Mouse (Mus musculus) megakaryocyte progenitor cell, adult 5-6 weeks (primary cell): ENCODE data around the gene D8Ertd738e. TPM values are rescaled to one million over a fixed set of nuclear protein-coding genes. Genes with fewer than 3 reads are reported as not detected.

ENCODE experiments used
- ATAC-seq: replicated peaks from 2 replicates; pipeline ENCODE4 v1.8.0; 2016; ENCODE audit warnings: mild to moderate bottlenecking, moderate TSS enrichment, inconsistent platforms; ENCODE audit not compliant: poor library complexity
- total RNA-seq, 2 experiments: library from RNA; stranded (forward) in 1 of 2; stranded (reverse) in 1 of 2; fragments of 157-497, 149-512 nt in 1 of 2; fragments of 200-1000 nt in 1 of 2; gene quantifications; 2 replicates each; pipeline versions ENCODE4 v1.2.3 to v1.2.4; 2015 to 2017

D8Ertd738e gene
- total RNA-seq, 2 experiments from 2014 or later, result 107 to 121 TPM

DNA sequence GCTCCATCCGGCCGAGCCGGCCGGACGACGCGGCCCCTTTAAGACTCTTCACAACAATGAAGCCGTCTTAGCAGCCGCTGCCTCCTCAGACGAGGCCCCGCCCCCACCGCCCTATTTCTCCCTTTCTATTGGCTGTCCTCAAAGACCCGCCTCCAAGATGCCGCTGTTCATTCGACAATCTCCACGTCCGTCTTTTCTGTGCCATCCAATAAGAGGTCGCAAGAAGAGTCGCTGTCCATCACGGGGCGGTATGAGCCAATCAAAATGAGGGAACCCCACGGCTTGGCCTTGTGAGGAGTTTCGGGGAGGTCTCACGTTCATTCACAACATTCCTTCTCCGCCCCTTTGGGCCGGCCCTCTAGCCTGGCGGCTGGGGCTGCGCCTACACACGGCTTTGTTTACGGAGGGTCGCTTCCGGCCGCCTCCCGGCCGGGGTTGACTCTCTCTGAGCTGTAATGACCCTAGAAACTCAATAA, 12.5 kb downstream of the D8Ertd738e start, which contains the start of gene Zswim4:
Gene Zswim4, minus strand, starts transcription at position 58 of the 476 bp plus-strand sequence.
- ATAC-seq, result peak; percentile 95

DNA sequence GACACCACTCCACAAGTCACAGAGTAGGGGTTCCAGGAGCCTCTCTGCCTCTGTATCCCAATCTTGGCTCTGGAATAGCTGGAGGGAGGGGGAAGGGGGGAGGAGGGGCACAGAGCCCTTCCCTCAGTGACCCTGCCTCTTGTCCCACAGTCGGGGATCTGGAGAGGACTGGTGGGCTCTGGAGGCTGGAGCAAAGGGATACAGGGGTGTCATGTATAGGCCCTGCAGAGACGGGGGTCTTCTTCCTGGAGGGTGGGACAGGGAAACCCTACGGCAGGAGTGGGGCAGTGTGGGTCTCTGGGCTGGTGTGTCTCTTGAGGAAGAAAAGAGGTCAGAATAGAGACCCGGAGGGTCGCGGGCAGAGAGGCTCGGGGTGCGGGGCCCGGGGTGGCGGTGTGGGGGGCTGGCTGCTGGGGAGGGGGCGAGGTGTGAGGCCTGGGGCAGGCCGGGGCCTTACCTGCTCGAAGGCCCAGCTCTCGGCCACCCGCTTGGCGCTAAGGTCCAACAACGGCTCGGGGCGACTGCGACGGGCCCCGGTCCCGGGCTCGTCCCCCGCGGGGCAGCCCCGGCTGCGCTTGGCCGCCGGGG, 13.0 kb downstream of the D8Ertd738e start:
- ATAC-seq, result no peak

DNA sequence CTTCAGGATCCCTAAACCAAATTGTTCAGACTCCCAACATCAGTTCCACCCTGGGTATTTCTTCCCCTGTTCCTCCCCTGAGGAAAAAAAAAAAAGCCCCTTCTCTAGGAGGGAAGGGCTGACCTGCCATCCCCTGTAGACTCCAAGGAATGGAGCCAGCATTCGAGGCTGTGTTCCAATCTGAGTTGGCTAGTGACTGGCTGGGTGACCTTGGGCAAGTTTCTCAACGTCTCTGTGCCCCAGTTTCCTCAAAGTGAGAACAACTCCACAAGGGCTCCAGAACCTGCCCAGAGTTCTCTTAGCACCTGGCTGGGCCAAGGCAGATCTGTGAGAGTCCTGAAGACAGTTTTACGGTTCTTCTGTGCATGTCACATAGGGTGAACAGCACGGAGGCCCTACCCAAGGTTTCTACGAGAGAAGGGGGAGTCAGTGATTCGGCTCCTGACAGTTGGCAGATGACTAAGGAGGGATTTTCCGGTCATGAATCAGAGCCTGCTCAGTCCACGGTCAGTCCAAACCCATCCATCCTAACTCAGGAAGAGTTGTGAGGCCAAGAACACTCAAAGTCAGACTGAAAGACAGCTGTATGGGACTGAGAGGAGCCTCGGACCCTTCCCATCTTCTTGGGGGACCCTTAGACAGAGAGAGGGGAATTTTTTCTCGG, 13.6 kb downstream of the D8Ertd738e start:
- no peak for ATAC-seq

DNA sequence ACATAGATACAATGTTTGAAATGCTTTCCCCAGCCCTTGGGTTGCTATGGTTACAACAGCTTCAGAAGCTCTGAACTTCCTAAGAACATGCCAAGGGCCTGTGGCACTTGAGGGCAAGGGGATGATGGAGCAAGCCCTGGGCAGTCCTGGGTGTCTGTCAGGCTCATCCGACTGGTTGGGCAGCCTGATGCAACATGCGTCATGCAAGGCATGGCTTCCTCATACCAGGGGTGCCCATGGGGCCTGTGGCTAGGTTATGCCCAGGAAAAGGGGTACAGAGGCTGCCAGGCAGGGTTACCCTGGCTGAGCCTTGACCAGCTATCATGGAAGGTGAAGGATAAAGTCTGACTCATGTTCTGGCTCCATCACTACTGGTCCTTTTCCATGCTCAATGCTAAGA, 16.5 kb downstream of the D8Ertd738e start:
- ATAC-seq, result no peak

DNA sequence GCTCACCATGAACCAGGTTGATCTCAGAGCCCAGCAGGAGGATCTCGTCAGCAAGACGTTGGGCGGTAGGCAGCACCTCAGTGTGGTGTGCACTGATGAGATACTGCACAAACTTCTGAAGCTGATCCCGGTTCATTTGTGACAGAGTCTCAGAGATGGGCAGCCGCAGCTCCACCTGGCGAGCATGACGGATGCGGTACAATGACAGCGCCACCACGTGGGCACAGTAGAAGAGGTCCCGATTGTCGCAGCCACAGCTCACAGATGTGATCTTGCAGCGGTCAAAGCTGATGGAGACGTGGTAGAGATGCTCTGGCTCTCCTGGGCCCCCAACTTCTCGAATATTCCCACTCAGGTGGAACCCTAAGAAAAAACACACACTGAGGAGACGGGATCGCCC, 18.8 kb downstream of the D8Ertd738e start:
- ATAC-seq, result peak; percentile 49; the same call in 1 of the 2 replicates

DNA sequence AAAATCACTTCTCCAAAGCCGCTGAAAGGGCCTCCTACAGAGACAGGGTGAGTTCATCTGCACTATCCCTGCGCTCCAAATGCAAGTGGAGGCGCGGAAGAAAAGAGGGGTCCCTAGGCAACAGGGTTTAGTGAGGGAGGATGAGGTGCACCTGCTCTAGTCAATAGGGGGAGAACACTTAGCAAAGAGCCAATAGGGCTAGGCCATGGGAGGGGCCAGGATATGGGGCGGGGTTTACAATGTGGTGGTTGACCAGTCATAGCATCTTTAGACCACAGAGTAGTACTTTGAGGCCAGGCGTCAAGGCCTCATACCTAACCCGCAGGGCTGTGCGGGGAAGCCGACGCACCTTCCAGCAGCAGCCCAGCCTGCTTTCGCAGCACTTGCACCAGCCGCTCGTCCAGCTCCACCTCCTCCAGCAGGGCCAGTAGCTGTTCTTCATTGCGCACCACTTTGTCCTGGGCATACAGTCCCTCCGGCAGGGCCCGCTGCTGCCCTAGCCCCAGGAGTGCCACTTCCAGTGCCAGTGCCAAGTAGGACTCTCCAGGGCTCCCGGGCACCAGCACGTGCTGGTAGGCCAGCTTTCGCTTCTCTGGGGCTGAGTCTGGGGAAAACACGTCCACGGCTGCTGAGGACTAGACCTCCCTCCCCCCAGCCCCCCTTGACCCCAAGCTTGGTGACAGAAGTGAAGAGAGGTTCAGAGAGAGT, 26.0 kb downstream of the D8Ertd738e start:
- ATAC-seq, result no peak; the same call in 1 of the 2 replicates

DNA sequence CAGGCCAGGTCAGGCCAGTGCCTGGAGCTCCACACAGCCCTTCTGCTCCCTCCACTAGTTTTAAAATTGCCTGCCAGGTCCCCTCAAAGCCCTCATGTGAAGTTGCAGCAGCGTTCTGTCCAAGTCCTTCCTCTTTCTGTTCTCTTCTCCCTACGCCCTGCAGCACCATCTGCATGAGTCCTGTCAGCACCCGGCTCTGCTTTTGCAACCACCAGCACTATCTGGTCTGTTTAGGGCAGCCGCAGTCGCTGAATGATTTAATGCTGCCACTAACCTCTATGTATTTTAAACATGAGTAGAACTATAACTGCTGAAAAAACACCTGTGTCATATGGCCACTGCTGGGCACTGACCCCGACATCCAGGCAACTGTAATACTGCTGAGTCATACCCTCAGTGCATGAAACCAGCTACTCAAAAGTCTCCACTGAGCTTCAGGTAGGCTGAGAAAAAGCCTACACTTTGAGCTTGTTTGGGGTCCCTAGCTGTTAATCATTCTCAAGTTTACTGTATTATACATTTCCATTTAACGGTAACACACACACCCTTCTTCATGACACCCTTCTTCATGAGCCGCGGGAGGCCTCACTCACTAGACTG, 26.9 kb downstream of the D8Ertd738e start:
- ATAC-seq, result peak; percentile 84

DNA sequence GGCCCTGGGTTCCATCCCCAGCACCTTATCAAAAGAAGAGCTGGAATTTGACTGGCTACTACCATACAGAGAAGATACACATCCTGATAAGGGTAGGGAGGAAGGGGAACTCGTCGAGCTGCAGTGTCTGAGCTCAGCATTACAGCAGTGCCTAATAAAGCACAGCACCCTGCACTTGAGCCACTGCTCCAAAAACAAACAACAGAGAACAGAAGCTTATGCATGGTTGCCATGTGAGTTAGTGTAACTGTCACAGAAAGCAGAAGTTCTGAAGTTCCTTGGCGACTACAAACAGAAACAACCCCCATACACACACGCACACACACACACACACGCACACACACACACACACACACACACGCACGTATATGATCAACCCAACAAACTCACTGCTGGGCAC, 29.4 kb downstream of the D8Ertd738e start:
- peak; percentile 58 for ATAC-seq

DNA sequence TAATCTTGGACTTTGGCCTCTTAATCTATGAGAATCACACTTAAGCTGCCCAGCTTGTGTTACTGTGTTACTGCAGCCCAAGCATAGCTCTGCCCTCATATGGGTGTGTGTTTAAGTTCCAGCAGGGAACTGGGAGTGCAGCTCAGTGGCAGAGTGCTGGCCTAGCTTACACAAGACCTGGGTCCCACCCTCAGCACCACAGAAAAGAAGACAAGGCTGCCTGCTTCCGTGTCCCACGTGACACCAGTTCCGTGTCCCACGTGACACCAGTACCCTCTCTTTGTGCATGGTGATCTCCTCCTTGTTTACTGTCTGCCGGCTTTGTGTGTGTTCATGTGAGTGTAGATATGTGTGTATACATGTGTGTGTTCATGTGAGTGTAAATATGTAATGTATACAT, 31.4 kb downstream of the D8Ertd738e start:
- ATAC-seq, result no peak

DNA sequence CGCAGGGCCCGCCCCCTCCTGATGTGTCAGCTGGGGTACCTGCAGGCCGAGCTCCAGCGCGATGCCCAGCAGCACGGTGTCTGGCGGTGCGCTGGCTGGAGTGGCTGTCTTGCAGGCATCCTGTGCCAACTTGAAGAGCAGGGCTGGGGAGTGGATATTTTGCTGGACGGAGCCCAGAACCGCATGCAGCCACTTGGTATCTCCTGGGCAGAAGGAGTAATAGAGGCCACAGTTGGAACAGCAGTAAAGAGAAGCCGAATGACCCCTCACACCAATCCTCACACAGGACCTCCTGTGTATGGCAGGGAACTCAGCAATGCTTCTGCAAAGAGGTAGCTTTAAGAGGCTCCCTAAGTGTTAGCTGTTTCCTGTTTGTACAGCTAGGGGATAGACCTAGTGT, 32.3 kb downstream of the D8Ertd738e start:
- ATAC-seq, result no peak

DNA sequence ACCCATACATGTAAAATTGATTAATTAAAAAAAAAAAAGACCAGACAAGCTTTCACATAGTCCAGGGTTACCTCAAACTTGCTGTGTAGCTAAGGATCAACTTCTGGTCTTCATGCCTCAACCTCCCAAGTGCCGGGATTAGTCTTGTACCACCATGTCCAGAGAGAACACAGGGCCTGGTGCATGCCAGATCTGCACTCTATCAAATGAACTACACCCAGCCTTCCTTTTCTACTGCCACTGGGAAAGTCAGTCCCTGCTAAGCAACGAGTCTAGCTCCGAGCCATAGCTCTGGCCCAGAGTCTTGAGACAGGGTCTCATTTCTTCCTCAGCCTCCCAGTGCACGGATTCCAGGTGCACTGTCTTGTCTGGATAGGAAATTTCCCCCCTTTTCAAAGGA, 36.2 kb downstream of the D8Ertd738e start:
- ATAC-seq, result no peak

DNA sequence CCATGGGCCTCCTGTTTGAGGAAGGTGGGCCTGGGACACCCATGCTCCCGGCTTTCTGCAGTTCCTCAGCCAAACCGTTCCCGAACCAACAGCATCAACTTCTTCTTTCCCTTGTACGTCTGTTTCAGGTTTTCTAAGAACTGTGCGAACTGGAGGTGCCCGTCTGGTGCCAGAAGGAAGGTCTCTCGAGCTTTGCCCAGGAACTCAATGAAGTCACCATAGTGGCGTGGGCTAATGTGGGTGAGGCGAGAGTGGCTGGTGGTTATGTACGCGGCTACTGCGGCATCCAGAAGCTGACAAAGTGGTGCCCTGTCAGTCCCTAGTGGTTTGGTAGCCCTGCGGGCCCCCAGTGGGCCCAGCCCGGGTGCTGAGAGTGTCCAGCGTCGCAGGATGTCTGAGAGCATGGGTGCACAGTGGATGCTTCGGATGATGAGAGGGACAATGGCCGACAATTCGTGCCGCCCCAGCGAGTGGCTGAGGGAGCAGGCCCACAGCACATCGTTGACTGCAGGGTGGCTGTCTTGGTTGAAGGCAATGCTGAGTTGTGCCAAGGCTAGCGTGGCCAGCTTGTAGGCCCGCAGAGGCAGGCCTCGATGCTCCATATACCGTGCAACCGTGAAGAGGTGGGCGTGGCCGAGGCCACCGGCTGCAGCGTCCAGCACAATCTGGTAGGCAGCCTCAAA, 37.5 kb downstream of the D8Ertd738e start:
- ATAC-seq, result no peak

DNA sequence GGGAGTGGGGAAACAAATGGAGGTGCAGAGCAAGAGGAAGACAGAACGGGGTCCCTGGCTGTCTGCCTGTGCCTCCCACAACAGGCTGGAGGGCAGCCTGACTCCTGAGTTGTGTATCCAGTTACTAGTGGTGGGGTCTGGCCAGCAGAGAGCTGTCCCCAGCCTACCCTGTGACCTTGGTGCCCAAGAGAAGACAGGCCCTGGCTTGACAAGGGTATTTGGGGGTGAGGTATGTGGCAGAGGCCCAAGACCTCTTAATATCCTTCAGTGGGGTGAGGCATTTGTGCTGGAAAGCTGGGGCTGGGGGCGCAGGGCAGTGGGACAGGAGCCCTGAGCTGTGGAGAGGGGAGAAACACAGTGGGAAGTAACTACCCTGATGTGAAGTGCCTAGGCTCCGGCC, 38.3 kb downstream of the D8Ertd738e start:
- no peak for ATAC-seq

DNA sequence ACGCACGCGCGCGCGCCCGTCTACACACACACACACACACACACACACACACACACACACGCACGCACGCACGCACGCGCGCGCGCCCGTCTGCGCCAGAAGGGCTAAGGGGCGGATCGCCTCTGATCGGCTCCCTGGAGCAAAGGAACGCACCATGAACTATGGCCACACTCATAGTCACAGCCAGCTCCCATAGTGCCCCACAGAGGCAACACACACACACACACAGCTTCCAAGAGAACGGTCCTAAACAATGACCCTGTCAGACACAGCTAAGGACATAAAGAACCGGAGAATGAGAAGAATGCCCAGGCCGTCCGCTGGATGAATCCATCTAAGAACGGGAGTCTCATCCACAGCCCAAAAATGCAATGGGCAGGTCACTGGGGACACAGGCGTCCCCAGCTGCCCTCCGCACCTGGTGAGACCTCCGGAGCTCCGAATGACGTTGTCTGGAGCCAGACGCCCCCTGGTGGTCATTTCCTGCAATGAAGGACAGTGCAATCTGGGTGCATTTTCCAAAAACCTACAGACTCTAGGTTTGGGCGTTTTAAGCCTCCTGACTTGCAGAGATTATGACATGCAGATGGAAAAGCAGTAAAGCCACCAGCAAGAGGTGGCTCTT, 39.2 kb downstream of the D8Ertd738e start:
- ATAC-seq, result peak; percentile 61

DNA sequence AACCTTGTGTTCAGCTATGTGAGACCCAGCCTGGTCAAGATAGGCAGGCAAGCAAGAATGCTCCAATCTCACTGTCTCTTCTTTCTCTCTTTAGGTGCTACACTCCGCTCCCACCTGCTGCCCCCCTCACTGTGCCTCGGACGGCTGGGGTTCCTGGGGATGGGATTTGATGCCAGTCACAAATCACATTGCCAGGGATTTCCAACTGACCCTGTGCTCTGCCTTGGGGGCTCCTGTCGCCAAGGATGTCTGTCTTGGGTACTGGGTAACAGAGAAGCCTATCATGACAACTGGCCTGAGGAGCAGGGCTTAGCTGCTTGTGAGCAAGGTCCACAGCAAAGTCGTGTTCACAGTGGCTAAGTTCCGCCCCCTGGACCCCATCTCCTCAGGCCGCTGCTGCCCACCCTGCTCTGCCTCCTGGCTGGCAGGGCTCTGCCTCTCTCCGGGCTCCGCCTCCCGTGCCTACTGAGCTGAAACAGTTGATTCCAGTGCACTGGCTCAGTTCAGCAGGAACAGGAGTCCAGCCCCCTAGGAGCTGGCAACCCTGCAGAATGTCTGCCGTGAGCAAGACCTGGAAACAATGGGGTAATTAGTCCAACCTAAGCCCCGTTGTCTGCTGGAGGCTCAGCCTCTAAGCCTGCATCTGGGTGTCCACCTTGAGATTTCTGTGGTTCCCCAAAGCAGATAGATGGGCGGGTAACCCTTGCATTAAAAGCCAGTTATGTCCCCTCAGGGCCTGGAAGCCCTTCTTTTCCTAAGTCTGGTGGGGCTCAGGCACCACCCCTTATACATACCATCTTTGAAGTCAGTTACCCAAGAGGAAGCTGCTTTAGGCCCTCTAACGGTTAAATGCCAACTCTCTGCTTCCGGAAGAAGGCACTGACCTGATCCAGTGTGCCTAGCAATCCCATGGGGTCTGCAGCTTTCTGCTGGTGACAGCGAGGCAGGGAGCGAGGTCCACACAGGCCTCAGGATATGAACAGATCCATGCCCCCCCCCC, 40.8 kb downstream of the D8Ertd738e start:
- peak; percentile 35 for ATAC-seq

DNA sequence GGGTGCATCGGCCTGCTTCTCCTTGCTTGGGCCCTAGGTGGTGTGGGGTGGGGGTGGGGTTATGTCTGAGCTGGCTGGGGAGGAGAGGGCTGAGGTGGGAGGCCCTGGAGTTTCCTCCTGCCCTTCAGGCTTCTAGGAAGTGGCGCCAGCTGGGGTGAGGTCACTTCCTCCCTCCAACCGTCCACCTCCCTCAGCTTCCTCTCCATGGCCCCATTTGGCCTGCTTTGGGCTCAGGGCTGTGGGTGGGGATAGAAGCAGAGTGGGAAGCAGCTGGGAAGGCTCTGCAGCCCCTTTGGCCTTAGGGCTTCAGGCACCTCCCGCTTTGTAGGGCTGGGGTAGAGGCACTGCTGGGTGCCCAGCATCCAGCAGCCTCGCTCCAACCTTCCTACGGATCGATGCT, 41.7 kb downstream of the D8Ertd738e start:
- peak; percentile 61 for ATAC-seq

DNA sequence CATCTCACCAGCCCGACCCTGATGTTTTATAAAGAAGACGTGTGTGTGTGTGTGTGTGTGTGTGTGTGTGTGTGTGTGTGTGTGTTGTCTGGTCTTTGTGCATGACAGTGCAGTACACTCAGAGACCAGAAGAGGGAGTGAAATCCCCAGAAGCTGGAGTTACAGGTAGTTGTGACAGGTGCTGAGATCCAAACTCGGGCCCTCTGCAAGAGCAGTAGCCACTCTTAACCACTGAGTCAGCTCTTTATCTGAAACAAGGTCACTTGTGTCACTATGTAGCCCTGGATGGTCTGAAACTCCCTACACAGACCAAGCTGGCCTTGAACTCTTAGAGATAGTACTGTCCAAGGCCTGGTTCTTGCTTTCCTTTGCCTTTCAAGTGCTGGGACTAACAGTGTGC, 42.9 kb downstream of the D8Ertd738e start:
- ATAC-seq, result no peak

DNA sequence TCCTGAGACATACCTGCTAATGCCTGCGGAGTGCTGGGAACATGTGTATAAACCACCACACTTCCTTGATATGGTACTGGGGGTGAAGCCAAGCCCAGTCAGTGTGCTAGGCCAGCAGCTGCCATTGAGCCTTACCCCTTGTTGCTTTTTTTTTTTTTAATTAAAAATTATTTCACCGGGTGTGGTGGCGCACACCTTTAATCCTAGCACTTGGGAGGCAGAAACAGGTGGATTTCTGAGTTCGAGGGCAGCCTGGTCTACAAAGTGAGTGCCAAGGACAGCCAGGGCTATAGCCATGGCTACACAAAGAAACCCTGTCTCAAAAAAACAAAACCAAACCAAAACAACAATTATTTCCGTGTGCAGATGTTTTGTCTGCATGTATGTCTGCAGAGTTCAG, 44.4 kb downstream of the D8Ertd738e start:
- ATAC-seq, result no peak
